Mouse (Mus musculus): ENCODE results near the gene Slc7a5. TPM values are rescaled to one million over a fixed set of nuclear protein-coding genes. Genes with fewer than 3 reads are reported as not detected.

Gene Slc7a5
- polyA plus RNA-seq, 2 experiments = 27.8 to 34.6 TPM

DNA sequence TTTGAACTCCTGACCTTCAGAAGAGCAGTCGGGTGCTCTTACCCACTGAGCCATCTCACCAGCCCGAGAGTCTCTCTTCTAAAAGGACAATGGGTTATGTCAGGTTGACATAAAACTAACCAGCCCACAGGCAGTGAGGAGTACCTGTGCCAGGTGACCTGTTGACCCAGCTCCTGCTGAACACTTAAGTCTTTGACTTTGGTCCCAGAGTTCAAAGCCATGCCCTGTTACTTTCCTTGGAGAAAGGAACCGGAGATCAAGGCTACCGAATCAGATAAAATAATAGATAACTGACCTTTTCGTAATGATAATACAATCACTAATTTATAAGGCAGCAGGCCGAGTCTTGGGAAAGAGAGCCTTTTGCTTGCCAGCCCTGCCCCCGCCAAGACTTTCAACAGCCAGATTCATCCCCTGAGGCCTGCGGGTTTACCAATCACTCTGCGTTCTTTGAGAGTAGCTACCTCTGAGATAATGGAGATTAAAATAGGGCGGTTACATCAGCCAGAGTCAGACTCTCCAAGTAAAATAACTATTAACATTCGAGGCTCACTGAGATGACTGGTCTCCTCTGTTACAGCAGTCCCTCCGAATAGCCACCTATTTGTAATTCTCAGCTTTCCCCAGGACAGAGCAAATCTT, 24.7 kb upstream of the Slc7a5 start:
- Histone ChIP-seq H3K4me1 (ENCODE audit: control insufficient read depth, insufficient read depth, low read length) (0 out of 2 replicates have a peak, but pooled peaks cover 2% of the 10 kb centered on the region), H3K36me3 (ENCODE audit: control insufficient read depth, insufficient read depth, low read length) (no peaks in the 10 kb centered on the region), H3K27ac (replicated peaks; ENCODE audit: low read depth, low read length) (no peak overlapping the region), H3K4me2 (replicated peaks; ENCODE audit: low read depth, low read length, severe bottlenecking) (no peak overlapping the region), H3K9me3 (ENCODE audit: control insufficient read depth, low read length) (no peaks in the 10 kb centered on the region), H3K4me3 (replicated peaks; ENCODE audit: low read length) (no peak overlapping the region), H3K9ac (ENCODE audit: low read depth, low read length, severe bottlenecking) (no peak overlapping the region), H3K27me3 (ENCODE audit: control insufficient read depth, insufficient read depth, low read length) (no peaks in the 10 kb centered on the region)
- DNase-seq (ENCODE audit: low spot score) = no peak
- 81% methylated on average over 12 of the region's 12 CpGs for WGBS
- no peak for ATAC-seq (ENCODE audit: low FRiP score, low read depth)
- no peak for TF ChIP-seq POLR2A (IDR thresholded peaks at IDR 0.05; ENCODE audit: borderline replicate concordance, extremely low read depth, insufficient read depth, insufficient read length)

DNA sequence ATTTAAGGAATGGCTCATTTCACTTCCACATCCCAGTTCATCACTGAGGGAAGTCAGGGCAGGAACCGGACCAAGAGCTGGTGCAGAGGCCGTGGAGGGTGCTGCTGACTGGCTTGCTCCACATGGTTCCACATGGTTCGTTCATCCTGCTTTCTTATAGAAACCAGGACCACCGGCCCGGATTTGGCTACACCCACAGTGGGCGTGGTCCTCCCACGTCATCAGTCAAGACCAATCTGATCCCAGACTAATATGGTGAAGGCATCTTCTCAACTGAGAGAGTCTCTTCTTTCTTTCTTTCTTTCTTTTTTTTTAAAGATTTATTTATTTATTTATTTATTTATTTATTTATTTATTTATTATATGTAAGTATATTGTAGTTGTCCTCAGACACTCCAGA, 24.1 kb upstream of the Slc7a5 start:
- 0 out of 2 replicates have a peak, but pooled peaks cover 2% of the 10 kb centered on the region for H3K4me1 ChIP-seq (ENCODE audit: control insufficient read depth, insufficient read depth, low read length)
- no peaks in the 10 kb centered on the region for H3K36me3 ChIP-seq (ENCODE audit: control insufficient read depth, insufficient read depth, low read length)
- H3K27ac ChIP-seq (replicated peaks; ENCODE audit: low read depth, low read length) = no peak overlapping the region
- ATAC-seq (ENCODE audit: low FRiP score, low read depth) = no peak
- WGBS = 86% methylated on average over 7 of the region's 7 CpGs
- no peak for DNase-seq (ENCODE audit: low spot score)
- TF ChIP-seq POLR2A (IDR thresholded peaks at IDR 0.05; ENCODE audit: borderline replicate concordance, extremely low read depth, insufficient read depth, insufficient read length) = no peak
- no peak overlapping the region for H3K9ac ChIP-seq (ENCODE audit: low read depth, low read length, severe bottlenecking)
- H3K9me3 ChIP-seq (ENCODE audit: control insufficient read depth, low read length) = no peaks in the 10 kb centered on the region
- H3K4me3 ChIP-seq (replicated peaks; ENCODE audit: low read length) = no peak overlapping the region
- no peaks in the 10 kb centered on the region for H3K27me3 ChIP-seq (ENCODE audit: control insufficient read depth, insufficient read depth, low read length)
- no peak overlapping the region for H3K4me2 ChIP-seq (replicated peaks; ENCODE audit: low read depth, low read length, severe bottlenecking)

DNA sequence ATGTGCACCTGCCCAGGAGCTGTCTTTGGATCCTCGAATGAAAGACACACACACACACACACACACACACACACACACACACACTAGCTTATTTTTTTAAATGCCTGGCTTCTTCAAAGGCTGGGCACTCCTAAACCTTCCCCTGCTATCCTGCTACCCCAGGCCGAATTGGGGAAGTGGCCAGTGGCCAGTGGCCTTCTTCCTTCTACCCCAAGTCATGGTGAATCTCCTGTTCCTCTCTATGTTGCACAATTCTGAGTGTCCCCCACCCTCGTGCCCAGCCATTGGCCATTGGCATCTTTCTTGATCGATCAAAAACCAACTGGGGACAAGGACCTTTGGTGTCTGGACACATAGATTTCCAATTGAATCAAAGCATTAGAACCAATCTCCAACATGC, 22.6 kb upstream of the Slc7a5 start:
- no peaks in the 10 kb centered on the region for H3K9me3 ChIP-seq (ENCODE audit: control insufficient read depth, low read length)
- no peaks in the 10 kb centered on the region for H3K27me3 ChIP-seq (ENCODE audit: control insufficient read depth, insufficient read depth, low read length)
- H3K27ac ChIP-seq (replicated peaks; ENCODE audit: low read depth, low read length) = no peak overlapping the region
- 74% methylated on average over 4 of the region's 4 CpGs for whole genome bisulfite sequencing
- no peak overlapping the region for H3K4me3 ChIP-seq (replicated peaks; ENCODE audit: low read length)
- TF ChIP-seq POLR2A (IDR thresholded peaks at IDR 0.05; ENCODE audit: borderline replicate concordance, extremely low read depth, insufficient read depth, insufficient read length) = no peak
- no peak overlapping the region for H3K9ac ChIP-seq (ENCODE audit: low read depth, low read length, severe bottlenecking)
- H3K4me1 ChIP-seq (ENCODE audit: control insufficient read depth, insufficient read depth, low read length) = no peaks in the 10 kb centered on the region
- H3K4me2 ChIP-seq (replicated peaks; ENCODE audit: low read depth, low read length, severe bottlenecking) = no peak overlapping the region
- DNase-seq (ENCODE audit: low spot score) (no peak), ATAC-seq (ENCODE audit: low FRiP score, low read depth) (no peak)
- H3K36me3 ChIP-seq (ENCODE audit: control insufficient read depth, insufficient read depth, low read length) = no peaks in the 10 kb centered on the region

DNA sequence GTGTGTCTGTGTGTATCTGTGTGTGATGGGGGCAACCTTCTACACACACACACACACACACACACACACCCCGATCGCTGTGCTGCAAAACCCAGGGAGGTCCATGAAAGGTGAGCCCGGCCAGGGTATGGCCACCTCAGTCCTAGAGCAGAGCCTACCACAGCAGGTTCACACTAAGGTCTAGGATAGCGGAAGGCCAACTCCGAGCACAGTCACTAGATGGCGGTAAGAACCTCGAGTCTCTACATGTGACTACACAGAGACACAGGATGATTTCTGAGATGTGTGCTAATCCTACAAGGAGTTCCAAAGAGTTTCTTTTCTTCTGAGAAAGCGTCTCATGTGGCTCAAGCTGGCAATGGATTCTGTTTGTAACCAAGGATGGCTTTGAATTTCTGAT, 19.8 kb upstream of the Slc7a5 start:
- no peaks in the 10 kb centered on the region for H3K9me3 ChIP-seq (ENCODE audit: control insufficient read depth, low read length)
- no peak overlapping the region for H3K4me3 ChIP-seq (replicated peaks; ENCODE audit: low read length)
- no peaks in the 10 kb centered on the region for H3K36me3 ChIP-seq (ENCODE audit: control insufficient read depth, insufficient read depth, low read length)
- ATAC-seq (ENCODE audit: low FRiP score, low read depth) = no peak
- H3K27me3 ChIP-seq (ENCODE audit: control insufficient read depth, insufficient read depth, low read length) = no peaks in the 10 kb centered on the region
- no peak for TF ChIP-seq POLR2A (IDR thresholded peaks at IDR 0.05; ENCODE audit: borderline replicate concordance, extremely low read depth, insufficient read depth, insufficient read length)
- H3K4me1 ChIP-seq (ENCODE audit: control insufficient read depth, insufficient read depth, low read length) = no peaks in the 10 kb centered on the region
- H3K9ac ChIP-seq (ENCODE audit: low read depth, low read length, severe bottlenecking) = no peak overlapping the region
- no peak overlapping the region for H3K27ac ChIP-seq (replicated peaks; ENCODE audit: low read depth, low read length)
- H3K4me2 ChIP-seq (replicated peaks; ENCODE audit: low read depth, low read length, severe bottlenecking) = no peak overlapping the region
- 33% methylated on average over 8 of the region's 8 CpGs for WGBS
- DNase-seq (ENCODE audit: low spot score) = peak; percentile 63

DNA sequence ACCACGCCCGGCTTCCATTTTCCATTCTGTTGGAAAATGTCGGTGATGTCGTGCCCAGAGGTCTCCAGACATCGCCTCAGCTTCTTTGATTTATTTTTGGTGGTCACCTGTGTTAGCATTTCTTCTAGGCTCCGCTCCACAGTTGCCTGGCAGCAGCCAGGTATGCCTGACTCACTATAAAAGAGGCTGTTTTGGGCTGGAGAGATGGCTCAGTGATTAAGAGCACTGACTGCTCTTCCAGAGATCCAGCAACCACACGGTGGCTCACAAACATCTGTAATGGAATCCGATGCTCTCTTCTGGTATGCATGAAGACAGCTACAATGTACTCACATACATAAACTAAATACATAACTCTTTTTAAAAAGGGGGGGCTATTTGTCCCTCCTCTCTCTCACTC, 18.8 kb upstream of the Slc7a5 start:
- Histone ChIP-seq H3K4me1 (ENCODE audit: control insufficient read depth, insufficient read depth, low read length) (no peaks in the 10 kb centered on the region), H3K4me3 (replicated peaks; ENCODE audit: low read length) (no peak overlapping the region), H3K4me2 (replicated peaks; ENCODE audit: low read depth, low read length, severe bottlenecking) (no peak overlapping the region), H3K9me3 (ENCODE audit: control insufficient read depth, low read length) (no peaks in the 10 kb centered on the region), H3K36me3 (ENCODE audit: control insufficient read depth, insufficient read depth, low read length) (no peaks in the 10 kb centered on the region), H3K27me3 (ENCODE audit: control insufficient read depth, insufficient read depth, low read length) (no peaks in the 10 kb centered on the region), H3K27ac (replicated peaks; ENCODE audit: low read depth, low read length) (no peak overlapping the region), H3K9ac (ENCODE audit: low read depth, low read length, severe bottlenecking) (no peak overlapping the region)
- DNase-seq (ENCODE audit: low spot score) (no peak), ATAC-seq (ENCODE audit: low FRiP score, low read depth) (no peak)
- no peak for TF ChIP-seq POLR2A (IDR thresholded peaks at IDR 0.05; ENCODE audit: borderline replicate concordance, extremely low read depth, insufficient read depth, insufficient read length)
- 67% methylated on average over 8 of the region's 8 CpGs for WGBS
